Mouse (Mus musculus): ENCODE data around the gene Dagla.

DNA sequence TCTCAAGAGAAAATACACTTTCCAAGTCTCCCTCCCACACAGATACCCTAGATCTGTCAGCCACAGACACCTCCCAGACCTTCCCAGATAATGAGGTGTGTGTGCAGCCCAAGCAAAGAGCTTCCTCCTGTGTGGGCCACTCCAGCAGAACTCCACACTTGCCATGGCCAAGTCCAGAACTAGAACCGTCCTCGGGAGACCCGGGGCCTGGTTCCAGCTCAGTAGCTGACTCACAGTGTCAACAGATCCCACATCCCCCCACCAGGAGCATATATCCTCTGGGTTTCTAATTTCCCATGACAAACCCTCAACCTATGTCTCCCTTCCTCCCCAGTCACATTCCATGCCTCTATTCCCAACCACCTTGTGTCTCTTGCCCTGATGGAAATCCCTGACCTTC is 1.8 kb downstream of the Dagla start:
- TF ChIP-seq CTCF (IDR thresholded peaks at IDR 0.05; ENCODE audit: low read depth, low read length) = no peak
- no peak for TF ChIP-seq GATA1 (IDR thresholded peaks at IDR 0.05; ENCODE audit: borderline replicate concordance, low read length)
- no peak for TF ChIP-seq TAL1 (conservative IDR thresholded peaks at IDR 0.05; ENCODE audit: low read depth, low read length)
- no peak for TF ChIP-seq POLR2AphosphoS5 (IDR thresholded peaks at IDR 0.05; ENCODE audit: insufficient replicate concordance, low read depth, low read length)

Data from G1E (cell line).